Mouse (Mus musculus) ovary, postnatal 36 days (tissue): Measurements from ENCODE around the gene Ctps.

Experiments used
- DNase-seq: peaks from one replicate; pipeline ENCODE4 v3.0.0; 2022; ENCODE audit warnings: low spot score, mixed read lengths

Ctps gene

DNA sequence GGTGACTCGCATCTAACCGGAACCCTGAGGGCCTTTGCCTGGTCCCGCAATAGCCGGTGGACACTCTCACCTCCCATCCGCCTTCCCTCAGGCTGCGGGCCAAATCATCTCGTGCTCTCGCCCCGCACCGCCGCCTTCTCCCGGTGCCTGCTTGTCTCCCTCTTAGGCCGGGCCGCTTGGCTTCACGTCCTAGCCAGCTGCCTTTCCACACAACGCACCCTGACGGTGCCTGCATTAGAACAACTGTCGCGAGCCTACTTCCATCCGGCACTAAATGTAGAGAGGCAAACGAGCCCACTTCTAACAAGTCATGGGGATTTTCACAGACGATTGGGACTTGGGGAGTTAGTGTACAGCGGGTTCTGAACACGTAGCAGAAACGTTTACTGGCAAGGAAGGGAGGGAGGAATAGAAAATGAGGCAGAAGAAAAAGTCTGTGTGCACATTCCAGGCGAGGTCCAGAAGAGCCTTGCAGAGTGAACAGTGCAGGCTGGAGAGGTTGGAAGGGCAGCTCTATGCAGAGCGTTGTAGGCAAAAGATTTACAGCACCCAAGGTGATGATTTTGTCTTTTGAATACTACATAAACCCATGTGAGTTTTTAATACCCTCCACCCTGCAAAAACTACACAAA lies 478 bp upstream of the Ctps start:
- no peak for DNase-seq

DNA sequence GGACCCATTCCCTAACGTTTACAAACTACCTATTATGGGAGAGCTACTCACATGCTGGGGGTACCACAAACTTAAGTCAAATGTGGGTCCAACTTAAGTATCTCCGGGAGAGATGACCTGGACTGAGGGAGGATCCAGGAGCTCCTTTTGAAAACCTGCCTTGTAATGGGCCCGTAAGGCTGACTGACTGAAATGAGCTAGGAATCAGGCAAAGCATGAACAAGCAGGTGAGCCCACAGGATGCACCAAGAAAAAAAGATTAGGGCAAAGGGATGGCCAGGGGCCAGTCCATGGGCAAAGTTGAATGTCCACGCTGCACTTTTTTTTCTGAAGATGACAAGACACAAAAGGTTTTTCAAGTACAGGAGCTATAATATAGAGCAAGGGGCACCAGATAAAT lies 1.1 kb downstream of the Ctps start:
- DNase-seq: no peak

DNA sequence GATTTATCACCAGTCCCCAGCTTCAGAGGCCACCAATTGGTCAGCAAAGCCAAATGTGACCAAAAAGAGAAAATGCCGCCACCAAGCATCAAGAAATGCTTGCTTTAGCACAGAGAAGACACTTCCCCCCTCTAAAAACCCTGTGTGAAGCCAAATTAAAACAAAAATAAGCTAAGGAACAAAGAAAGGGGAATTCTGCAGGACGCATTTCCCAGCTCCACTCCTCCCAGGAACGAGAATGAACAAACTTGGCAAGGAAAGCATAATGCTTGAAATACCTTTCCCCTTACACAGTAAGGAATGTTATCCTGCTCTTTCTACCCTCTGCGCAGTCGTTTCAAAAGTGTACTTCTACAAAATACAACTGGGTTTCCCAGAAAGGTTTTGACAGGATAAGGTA lies 2.1 kb downstream of the Ctps start:
- DNase-seq: no peak

DNA sequence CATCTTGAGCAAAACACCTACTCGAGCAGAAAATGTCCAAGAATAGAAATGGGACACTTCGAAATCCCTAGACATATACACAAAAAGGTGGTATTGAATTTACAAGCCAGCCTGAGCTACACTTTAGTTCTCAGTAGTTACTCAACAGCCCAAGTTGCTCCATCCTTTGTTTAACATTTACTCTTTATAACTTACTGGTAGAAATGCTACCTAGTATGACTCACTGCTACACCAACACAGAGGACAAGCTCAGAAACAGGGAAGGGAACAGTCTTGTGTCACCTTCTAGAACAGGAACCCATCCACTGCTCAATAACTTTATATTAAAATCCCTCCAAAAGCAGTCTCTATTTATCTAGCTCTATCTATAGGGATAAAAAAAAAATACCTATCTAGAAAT lies 4.3 kb downstream of the Ctps start:
- DNase-seq: no peak

DNA sequence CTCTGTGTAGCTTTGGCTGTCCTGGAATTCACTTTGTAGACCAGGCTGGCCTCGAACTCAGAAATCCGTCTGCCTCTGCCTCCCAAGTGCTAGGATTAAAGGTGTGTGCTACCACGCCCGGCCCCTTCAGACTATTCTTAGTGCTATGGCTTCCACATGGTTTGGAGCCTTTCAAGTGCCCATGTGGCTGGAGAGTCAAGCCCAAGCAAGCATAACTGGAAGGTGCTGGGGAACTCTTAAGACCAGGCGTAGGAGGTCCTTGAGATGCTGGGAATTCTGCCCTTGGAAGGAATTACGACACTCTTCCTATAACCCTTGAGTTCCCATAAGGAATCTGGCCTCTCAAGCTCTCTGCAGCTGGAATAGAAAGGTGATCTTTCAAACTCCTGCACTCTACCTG lies 13.5 kb downstream of the Ctps start:
- no peak for DNase-seq

DNA sequence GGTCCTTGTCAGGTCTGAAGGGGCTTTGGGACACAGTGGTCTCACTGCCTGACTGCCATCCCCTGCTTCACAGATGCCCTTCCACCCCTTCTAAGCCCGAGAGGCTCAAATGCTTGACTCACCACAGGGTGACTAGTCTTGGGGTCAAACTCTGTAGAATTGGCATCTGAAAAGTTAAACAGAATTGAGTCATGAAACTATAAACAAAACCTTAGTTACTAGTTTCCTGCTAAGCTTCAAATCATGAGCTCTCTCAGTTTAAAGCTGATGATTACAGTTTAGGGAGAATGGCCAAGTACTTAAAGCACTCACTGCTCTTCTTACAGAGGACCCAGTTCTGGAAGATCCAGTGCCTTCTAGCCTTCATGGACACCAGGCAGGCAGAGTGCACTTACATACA lies 25.2 kb downstream of the Ctps start:
- no peak for DNase-seq

DNA sequence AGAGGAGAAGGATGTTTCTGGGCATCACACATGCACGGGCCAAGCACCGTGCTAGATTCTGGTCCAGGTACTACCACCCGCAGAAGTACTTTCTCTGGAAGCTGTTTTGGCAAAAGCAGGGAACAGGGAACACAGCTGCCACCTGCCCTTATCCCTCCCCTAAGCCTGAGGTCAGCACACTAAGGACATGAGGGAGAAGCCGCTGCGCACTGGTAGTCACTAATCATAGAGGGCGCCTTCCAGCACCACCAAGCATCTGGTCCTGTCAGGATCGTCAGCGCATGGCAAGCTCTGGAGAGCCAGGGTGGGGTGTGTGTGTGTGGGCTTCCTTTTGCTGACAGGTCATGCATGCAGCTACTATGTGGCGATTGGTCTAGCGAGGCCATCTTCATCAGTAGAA lies 31.4 kb downstream of the Ctps start:
- no peak for DNase-seq

DNA sequence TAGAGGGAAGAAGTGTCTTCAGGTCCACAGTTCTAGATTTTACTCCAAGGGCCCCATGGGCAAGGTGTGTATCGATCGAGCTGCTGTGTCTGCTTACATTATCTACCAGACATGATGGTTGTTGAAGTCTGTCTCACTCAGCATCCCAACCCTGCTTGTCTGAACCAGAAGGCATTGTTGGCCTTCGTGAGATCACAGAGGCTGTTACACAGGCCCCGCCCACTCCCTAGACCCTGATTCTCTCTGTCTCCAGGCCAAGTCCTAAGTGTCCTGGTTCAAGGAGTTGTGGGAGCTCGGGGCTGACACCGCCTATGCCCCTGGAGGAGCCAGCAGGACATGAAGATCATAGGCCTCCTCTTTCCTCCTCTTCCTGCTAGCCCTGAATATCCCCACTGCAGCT lies 38.1 kb downstream of the Ctps start, which contains the start of gene Slfnl1:
Slfnl1 (plus strand) TSS at position 246 of the 400 bp plus-strand sequence.
- DNase-seq: no peak

DNA sequence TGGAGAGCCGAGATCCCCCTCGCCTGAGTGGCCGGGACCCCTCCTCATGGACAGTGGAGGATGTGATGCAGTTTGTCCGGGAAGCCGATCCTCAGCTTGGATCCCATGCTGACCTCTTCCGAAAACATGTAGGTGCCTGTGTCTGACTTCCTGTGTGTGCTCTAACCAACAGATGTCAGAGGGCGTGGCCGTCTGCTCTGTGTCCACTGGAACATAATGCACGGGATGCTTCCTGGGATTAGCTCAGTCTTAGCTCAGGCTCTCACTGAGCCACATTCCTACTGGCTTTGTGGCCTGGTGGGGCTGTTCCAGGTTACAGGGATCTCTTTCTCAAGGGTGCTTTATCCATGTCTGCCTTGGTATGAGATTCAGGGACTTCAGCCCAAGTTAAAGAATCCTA lies 41.9 kb downstream of the Ctps start:
- DNase-seq: no peak

DNA sequence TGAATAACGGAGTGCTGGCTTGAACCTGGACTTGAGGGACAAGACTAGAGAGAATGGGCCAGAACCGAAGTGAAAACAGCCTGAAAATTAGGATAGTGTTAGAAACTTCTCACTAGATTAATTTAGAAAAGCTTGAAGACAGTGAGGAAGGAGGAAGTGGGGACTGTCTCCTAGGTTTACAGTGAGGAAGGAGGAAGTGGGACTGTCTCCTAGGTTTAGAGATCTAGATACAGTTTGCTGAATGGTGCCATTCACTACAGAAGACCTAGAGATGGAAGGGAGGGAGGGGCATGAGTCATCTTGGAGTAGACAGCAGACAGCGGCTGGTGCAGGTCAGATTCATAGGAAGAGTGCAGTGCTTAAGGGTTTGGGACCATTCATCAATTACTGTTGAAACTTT lies 47.0 kb downstream of the Ctps start:
- no peak for DNase-seq

DNA sequence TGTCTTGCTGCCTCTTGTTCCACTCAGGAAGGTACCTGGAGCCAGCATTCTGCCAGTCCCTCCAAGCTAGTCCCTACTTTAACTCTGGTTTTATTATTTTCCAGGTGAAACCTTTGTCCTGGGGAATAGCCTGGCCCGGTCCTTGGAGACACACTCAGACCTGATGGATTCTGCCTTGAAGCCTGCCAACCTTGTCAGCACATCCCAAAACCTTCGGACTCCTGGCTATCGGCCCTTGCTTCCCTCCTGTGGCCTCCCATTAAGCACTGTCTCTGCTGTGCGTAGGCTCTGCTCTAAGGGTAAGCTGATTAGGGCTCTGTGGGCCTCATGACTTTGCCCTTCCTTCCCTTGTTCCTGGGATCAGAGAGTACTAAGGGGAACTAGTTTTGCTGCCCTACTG lies 47.7 kb downstream of the Ctps start:
- no peak for DNase-seq

DNA sequence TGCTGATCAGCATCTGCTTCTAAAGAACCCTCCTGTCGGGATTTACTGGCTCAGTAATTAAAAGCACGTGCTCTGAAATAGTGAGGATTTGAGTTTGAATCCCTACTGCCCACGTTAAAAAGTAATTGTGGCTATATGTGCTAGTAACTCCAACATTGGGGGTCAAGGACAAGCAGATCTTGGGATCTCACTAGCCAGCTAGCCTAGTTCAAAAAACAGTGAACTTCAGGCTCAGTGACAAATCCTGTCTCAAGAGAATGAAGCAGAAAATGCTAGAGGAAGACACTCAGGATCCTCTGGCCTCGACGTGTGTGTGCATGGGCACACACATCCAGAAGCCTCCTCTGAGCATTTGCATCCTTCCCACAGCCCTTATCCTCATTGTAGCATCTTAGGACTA lies 48.3 kb downstream of the Ctps start:
- no peak for DNase-seq

DNA sequence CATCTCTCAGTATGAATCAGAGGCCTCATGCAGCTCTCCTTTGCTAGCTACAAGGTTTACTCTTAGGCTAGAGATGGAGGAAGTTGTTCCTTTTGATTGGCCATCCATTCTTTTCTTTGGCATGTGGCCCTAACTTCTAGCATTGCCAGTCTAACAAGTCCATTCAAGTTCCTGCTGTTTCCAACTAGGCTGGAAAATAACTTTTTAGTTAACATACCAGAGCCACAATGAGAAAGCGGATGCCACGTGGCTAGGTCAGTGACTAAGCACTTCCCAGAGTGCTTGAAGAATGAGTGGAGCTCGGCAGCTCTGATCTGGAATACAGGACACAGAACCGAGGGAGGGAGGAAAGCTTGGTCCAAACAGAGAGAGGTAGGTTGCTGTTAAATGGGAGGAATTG lies 52.7 kb downstream of the Ctps start:
- no peak for DNase-seq

DNA sequence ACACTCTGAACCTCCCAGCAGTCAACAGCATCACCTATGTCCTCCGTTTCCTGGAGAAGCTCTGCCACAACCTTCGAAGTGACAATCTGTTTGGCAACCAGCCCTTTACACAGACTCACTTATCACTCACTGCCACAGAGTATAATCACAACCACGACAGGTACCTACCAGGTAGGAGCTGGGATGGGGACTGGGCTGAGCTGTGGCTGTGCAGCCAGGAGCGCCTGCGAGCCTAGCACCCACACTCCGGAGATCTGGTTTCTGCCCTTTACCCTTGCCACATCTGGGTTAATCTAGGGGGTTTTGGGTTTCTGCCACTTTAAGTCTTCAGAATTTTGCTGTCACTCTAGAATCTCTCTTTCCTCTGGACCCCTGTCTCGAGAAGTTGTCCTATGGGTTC lies 53.2 kb downstream of the Ctps start:
- no peak for DNase-seq

DNA sequence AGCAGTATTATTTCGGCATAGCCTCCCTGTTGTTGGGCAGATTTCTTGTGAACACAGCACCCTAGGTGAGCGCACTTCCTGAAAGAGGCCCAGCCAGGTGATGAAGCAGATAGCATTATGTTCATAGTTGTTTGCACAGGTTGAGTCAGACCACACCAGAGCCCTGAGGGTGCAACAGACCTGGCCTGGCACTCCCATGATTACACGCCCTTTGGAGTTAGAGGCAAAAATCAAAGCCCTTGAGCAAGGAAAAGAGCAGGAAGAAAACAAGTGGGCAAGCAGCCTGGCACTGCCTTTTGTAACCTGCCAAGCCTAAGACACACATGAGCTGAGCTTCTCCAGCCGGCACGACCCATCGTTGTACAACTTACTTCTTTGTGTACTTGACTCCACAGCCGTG lies 53.6 kb downstream of the Ctps start:
- DNase-seq: no peak

DNA sequence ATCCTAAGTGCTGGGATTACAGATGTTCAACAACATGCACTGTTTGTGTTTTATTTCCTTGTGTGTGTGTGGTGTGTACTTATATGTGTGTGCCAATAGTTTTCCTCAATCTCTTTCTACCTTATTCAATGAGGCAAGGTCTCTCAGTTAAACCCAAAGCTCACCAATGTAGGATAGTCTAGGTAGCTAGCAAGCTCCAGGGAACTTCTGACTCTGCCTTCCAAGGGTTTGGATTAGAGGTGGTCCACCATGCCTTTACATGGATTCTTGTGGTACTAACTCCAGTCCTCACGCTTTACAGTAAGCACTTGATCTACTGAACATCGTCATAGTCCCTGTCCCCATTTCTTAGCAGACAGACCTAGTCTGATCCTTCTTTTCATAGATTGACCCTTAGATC lies 55.7 kb downstream of the Ctps start:
- no peak for DNase-seq

DNA sequence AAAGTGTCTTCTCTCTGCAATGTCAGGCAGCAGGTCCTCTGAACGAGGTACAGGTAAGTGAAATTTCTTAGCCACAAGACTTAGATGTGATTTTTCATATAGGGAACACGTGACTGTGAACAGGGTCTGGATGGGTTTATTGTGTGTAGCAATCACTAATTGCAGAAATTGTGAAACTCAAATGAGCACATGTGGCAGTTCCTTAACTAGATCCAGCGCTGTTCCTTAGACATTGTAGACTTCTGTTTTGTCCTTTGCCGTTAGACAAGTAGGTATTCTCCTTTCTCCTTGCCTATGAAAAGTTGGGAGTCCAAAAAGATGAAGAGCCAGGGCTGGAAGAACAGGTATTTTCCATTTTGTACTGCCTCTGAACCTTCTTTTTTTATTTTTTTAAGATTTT lies 58.9 kb downstream of the Ctps start:
- DNase-seq: no peak

DNA sequence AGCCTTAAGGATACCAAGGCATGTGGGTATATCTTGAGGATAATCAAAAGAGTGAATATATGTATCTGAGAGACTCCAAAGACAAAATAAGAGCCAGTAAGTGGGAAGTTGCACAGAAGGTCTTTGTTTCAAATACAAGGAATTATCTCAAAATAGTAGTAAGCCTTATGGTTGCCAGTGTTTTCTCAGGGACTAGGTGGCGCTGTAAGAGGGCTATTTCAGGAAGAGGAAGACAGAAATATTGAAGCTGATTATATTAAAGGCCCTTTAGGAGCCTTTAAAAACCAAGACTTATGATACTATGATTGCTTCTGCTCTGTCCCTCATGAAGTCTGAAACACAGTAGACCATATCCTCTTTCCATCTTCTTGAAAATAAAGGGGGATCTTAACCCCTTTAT lies 63.1 kb downstream of the Ctps start:
- DNase-seq: no peak
